Mouse (Mus musculus) right cerebral cortex, postnatal 25 days (tissue): ENCODE results near the gene 2610028H24Rik.

ENCODE experiments used
- DNase-seq: peaks from one replicate; pipeline ENCODE4 v3.0.0; 2022

2610028H24Rik gene

DNA sequence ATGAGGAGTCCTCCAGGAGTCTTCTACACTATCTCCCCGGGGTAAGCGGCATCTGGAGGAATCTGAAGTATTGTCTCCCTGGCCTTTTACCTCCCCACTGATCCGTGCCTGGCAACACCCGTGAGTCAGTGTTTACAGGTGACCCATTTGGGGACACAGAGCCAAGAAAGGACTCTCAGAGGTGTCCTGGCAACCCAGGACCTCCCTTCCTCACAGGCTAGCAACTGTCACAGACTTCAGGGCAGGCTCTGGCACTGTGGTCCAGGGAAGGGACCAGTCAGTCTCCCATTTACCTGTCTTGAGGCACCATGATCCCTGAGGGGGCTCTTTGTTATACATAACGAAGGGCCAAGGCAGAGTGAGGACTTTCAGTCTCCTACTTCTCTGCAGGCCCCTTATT, at the start of gene 2610028H24Rik:
Gene 2610028H24Rik, plus strand, starts transcription at position 231 of the 400 bp plus-strand sequence.
- DNase-seq = no peak

DNA sequence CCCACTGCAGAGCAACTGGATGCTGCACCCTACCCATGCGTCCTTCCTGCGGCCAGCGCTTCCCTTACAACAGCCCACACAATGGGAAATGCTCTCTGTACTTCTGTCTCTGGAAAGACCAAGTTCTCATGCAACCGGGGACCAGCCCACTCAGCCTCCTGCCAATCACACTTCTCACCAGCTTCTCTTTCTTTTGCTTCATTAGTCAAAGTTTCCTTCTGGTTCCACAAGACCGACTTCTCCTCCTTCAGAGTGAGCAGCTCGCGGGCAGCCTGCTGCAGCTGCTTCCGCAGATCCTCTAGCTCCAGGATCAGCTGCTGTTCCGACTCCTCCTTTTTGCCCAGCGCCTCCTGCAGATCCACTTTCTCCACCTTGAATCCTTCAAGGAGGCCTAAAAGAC, 40.4 kb upstream of the 2610028H24Rik start:
- DNase-seq = no peak

GRCm38 (mm10) chr10:76416811-76417210, 32.1 kb upstream of the 2610028H24Rik start:
- DNase-seq = peak; percentile 57

DNA sequence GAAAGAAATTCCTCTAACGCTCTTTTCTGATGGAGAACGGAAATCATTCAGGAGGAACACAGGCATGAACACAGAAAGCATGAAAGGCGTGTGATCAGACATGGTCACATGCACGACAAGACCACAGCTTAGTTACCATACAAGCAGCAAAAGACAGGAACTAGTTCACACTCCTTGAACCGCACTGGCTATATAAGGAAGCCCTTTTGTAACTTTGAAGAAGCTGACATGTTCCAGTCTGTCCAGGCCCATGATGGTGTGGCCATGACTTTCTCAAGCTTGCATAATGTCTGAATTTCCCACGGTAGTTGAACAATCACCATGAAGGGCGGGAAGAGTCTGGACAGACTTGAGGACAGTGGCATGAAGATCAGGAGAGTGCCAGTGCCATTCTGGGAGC, 23.2 kb upstream of the 2610028H24Rik start:
- no peak for DNase-seq

DNA sequence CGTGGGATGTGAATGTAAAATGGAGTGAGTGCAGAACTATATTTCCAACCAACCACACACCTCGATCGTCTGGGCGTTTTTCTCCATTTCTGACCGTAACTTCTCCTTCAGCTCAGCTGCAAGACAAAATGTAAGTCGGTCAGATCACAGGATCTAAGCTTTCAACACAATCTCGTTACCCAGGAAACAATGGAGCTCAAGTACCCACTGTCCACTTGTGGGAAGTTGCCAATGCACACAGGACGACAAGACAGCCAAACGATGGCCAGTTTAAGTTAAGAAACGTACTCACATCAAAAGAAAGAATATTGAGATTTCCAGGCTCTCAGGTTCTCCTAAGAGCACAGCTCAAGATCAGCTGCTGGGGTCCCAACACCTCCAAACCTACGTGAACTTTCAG, 15.0 kb upstream of the 2610028H24Rik start:
- no peak for DNase-seq

DNA sequence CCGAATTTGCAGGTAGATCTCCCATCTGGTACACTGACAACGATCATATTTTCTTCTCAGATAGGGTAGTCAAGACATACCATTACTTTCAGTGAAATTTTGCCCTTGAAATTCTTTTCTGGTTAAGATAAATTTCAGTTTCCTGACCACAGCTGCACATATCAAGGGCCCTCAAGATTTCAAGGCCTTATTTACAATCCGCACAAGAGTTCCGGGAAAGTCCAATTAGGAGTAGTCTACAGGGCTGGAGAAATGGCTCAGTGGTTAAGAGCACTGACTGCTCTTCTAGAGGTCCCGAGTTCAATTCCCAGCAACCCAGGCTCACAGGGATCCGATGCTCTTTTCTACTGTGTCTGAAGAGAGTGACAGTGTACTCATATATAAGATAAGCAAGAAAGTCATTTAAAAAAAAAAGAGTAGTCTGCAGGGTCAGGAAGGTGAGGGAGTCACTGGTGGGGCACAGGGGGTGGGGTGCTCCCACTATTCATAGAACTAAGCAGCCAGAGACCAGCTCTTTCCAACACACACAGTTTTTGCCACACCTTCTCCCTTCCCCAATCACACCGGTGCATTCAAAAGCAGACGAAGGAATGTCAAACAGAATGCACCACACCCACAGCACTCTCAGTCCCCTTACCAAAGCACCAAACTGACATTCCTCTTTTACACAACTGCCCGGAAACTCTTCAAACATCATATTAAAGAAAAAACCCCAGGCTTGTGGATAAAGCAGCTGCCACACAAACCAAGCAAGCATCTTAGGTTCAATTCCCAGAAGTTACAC, 9.6 kb upstream of the 2610028H24Rik start:
- no peak for DNase-seq

DNA sequence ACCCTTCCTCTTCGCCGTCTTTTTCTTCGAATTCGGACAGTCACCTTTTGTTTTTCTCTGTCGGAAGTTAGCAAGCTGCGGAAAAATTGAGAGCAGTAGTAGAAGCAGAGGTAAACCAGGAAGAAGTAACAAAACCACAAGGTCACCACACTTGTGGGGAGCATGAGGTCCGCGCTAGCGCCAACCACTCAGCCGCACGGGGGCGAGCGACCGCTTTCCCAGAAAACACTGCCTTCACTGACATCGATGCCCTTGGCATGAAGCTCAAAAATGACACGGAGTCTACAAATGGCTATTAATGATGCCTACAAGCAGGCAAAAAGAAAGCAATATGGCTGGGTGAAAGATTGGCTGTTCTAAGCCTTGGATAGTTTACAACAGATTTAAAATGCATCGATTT, 8.6 kb upstream of the 2610028H24Rik start, which contains the start of gene AC141477.1:
Gene AC141477.1, minus strand, starts transcription at position 164 of the 400 bp plus-strand sequence.
- no peak for DNase-seq

GRCm38 (mm10) chr10:76442178-76443088, 6.4 kb upstream of the 2610028H24Rik start, which contains the start of gene Pcnt:
TSS of gene Pcnt (minus strand) at chr10:76442786.
- DNase-seq = peak; percentile 96

DNA sequence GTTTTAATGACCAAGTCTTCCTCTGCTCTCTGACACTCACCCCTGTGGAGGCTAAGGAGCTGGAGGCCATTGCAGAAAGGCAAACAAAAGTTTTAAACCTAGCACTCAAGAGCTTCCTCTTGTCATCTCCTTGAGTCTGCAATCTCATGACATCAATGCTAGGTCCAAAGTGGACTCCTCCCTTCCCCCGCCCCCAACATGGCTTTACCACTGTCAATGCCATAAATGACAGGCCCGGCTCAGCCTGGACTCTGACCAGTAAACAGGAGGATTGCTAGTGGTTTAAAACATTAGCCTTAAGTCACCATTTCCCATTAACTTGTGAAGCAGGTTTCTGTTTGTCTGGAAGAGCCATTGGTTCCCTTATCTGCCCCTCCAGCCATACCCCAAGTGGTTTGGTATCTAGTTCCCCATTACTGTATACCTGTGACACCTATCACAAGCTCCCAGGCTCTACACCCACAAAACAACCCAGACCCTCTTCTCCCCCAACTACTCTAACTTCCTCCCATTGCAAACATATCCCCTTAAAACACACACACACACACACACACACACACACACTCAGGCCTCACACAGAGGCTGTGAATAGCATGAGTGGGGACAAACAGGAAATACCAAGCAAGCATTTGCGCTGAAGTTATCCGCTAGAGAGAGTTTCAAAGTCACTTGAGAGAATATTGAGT, 2.7 kb upstream of the 2610028H24Rik start:
- no peak for DNase-seq

- peak; percentile 13 for DNase-seq
These were observed 1.3 kb upstream of the 2610028H24Rik start for GRCm38 (mm10) chr10:76447406-76448229.

DNA sequence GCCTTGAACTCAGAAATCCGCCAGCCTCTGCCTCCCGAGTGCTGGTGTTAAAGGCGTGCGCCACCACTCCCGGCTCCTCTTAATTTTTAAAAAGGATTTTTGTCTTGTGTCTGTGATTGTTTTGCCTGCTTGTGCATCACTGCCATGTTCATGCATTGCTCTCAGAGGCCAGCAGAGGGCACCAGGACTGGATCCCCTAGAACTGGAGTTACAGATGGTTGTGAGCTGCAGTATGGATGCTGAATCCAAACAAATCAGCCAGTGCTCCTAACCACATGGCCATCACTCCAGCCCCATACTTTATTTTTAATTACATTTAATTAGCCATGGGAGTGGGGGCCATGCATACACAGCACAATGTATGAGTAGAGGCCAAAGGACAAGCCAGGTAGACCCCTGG, 6.4 kb downstream of the 2610028H24Rik start:
- DNase-seq = peak; percentile 24

DNA sequence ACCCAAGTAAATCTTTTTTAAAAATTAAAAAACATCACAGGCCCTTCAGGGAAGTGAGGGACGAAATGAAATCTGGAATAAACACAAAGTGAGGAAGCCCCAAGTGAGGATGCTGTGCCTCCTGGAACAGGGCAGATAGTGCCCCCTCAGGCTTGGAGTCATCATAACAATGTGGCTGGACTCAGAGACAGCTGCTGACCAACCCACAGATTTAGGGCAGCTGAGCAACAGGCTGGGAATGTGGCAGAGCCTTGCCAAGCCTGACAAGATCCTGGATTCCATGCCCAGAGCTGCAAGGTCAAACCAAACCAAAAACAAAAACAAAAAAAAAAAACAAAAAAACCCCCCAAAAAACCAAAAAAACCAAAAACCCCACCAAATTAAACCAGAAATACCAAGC, 12.4 kb downstream of the 2610028H24Rik start:
- no peak for DNase-seq

GRCm38 (mm10) chr10:76462312-76462711, 13.4 kb downstream of the 2610028H24Rik start:
- DNase-seq = peak; percentile 9

DNA sequence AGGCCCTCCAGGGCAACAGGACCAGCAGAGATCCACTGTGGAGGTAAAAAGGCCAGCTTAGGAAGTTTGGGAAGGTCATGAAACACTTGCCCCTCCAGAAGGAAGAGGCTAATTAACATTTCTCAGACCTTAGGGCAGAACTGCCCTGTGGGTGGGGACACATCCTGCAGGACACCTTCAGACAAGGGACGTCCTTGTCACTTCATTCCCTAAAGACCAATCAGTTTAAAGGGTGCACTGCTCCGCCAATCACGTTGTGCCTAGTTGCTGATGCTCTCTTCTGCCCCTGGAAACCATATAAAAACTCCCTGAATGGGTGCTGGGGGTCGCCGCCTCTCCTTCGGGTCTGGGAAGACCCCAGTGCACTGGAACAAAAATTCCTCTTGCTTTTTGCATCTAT, 13.8 kb downstream of the 2610028H24Rik start:
- no peak for DNase-seq

DNA sequence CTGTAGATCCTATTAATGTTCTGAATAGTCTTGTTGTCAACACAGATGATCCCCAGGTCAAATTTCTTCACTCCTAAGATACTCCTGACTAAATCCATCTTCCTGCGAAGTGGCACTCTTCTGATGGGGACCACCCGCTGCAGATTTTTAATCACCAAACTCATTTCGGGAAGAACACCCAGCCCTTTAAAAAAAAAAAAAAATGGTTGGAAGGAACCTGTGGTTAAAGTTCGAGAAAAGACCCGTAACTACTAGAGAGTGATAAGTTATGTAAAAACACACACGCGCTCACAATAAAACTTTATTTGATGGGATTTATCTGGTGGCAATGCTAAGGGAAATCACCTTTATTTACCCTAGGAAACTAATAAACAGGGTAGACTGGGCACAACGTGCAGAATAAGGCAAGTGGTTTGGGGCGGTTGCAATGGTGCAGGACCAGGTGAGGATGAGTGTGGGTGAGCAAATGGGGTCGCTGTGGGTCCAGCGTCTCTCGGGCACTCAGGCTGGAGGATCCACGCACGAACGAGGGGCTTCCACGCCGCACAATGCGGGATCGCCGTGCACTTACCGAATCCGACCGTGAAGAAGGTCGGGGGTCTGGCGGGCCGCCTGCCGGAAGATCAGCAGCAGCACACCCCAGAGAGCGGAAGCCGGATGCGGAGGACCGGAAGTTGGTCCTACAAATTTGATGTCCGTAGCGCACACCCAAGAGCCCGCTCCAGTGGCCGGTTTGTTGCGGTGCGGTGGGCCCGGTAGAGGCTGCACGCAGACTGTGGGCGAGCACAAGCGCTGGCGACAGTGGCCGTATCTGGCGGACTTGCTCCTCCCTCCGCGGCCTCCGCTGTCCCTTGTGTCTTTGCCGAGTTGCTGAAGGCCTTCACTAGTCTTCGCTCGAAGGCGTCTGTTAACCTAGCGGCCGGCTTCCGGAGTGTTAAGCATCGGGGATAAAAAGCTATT, 19.6 kb downstream of the 2610028H24Rik start, which contains the start of the genes Mcm3ap and Ybey:
Gene Mcm3ap, plus strand, starts transcription at position 725 of the 960 bp plus-strand sequence.
Gene Ybey, minus strand, starts transcription at position 912 of the 960 bp plus-strand sequence.
- peak; percentile 88 for DNase-seq

DNA sequence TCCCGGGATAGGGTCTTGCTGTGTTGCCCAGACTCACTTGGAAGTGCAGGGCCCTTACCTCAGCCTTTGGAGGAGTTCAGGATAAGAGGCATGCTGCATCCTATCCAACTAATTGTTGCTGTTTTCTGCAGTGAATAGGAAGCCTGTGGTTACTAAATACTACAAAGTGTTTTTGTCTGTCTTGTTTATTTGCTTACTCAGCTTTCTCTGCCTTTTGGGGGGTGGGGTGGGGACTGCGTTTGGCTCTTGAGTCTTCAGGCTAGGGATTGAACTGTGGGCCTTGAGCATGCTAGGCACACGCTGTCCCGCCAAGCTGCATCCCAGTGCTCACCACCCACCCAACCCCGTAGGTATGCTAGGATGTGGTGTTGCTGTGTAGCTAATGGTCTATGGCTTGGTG, 24.9 kb downstream of the 2610028H24Rik start:
- no peak for DNase-seq

GRCm38 (mm10) chr10:76480851-76481250, 32.0 kb downstream of the 2610028H24Rik start:
- DNase-seq = no peak

- DNase-seq = no peak
These were observed 32.6 kb downstream of the 2610028H24Rik start for GRCm38 (mm10) chr10:76481480-76481879.

GRCm38 (mm10) chr10:76486302-76486701, 37.4 kb downstream of the 2610028H24Rik start:
- no peak for DNase-seq

- DNase-seq = no peak
These were observed 39.4 kb downstream of the 2610028H24Rik start for GRCm38 (mm10) chr10:76488265-76488664.

DNA sequence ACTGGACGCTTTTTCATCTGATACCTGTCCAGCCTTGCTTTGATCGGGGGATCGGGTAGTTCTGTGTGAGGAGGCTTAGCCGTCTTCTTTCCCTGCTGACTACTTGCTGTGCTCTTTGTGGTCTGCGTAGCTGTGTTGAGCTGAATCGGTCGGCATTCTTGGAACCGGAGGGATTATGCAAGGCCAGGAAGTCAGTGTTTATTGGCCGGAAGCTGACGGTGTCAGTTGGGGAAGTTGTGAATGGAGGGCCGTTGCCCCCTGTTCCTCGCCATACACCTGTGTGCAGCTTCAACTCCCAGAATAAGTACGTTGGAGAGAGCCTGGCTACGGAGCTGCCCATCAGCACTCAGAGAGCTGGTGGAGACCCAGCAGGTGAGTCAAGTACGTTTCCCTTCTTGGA, 40.3 kb downstream of the 2610028H24Rik start:
- DNase-seq = no peak
